In the genomic region with DNA sequence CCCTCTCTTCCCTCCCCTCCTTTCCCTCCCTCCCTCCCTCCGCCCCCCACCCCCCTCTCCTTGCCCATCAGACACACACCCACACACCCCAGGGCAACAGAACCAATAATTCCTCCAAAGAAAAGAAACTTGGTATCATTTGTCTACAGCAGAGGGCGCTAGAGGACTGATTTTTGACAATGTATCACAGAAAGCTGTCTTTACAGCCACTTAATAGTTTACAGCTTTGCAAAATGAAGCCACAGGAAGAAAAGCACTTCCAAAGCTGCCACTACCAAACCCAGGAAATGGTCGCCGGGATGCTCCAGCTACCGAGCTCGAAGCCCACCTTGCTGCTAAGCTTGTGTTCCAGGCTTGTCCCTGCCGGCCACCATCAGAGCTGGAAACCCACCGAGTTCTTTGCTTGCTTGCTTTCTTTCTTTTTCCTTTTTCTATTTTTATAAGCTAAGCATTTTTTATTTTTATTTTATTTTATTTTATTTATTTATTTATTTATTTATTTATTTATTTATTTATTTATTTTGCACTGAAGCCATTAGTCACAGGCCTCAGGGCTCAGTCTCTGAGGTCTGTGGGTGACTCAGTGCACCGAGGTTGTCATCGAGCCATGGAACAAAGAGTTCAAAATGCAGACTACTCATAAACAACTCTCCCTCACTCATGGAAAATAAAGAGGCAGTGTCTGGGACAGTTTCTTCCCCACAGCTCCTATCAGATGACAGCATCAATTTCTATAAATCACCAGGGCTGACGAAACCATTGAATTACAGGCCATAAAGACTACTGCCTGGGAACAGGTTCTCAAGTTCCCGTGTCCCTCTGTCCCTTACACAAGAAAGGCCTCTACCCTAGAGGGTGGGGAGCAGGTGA, we compare ENCODE assay signal across 8 mouse cellular contexts.
A peak's percentile ranks its signal among the peaks of the same experiment; 100 is the strongest.
DNase-seq lines count a peak whose midpoint lies in the region; ATAC-seq lines count a peak whose summit lies in the region.

No protein-coding gene starts in this region.

- DNase-seq in frontal cortex, postnatal 36 days (ENCODE audit: low spot score in 2 of 2) = peak; percentile 15 to 77
- DNase-seq in B cell, adult 2 months = peak; percentile 64 to 68
- peak; percentile 69 for DNase-seq in adrenal gland, postnatal 36 days
- DNase-seq in fibroblast of lung, adult 2 months (ENCODE audit: low read depth) = peak; percentile 65
- peak; percentile 73 for DNase-seq in kidney, postnatal 14 days
- peak; percentile 63 for DNase-seq in thymus, postnatal 14 days

- ATAC-seq in frontal cortex, adult (ENCODE audit: low TSS enrichment) = no peak; the same call in 1 of the 2 replicates
- ATAC-seq in megakaryocyte, adult 5-6 weeks (ENCODE audit: poor library complexity, severe bottlenecking) = peak; percentile 24; the same call in 1 of the 2 replicates
